Mouse (Mus musculus) R1 (cell line): ENCODE results near the gene Zfp872.
"Not testable (repeated sequence)": the region's sequence is repeated elsewhere in the genome, so short reads cannot be mapped to it uniquely, and the experiment has no call there.

Source experiments
- DNase-seq: peaks from one replicate; pipeline ENCODE4 v3.0.0-alpha.2; 2018; ENCODE audit warnings: low read depth, low spot score

Gene Zfp872

GRCm38 (mm10) chr9:22188025-22188611 is at the start of gene Zfp872:
Gene Zfp872, plus strand, starts transcription at chr9:22188090.
- peak; percentile 83 for DNase-seq

DNA sequence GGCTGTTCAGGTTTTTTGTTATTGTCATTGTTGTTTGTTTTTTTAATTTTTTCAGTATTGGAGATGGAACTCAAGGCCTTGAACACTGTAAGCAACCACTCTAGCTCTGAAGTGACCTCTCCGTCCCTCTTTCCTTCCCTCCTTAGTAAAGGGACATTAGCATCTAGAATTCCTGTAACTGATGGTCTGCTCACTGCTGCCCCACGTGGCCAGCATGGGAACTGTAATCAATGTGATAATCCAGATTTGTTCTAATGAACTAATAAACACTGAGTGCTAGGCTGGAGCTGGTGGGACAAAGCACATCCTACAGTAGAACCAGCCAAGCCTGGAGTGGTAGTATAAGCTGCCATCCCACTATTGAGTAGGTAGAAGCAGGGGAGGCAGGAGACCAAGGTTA is 49.4 kb upstream of the Zfp872 start:
- no peak for DNase-seq

DNA sequence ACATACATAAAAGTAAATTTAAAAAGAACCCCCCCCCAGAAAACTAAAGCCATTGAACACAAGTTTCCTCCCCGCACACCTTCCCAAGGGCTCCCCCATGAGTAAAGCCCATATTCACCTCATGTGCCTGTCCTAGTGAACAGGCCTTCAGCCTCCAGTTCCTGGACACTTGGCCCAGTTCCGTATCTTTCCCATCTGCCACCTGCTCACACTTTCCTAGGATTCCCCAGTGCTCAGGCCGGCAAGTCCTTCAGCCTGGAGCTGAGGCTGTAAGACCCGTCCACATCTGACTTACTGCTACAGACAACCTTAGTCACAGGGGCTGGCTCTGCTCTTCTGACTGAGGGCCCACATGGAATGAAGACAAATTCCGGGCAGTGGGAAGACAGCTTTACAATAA is 48.1 kb upstream of the Zfp872 start:
- no peak for DNase-seq

DNA sequence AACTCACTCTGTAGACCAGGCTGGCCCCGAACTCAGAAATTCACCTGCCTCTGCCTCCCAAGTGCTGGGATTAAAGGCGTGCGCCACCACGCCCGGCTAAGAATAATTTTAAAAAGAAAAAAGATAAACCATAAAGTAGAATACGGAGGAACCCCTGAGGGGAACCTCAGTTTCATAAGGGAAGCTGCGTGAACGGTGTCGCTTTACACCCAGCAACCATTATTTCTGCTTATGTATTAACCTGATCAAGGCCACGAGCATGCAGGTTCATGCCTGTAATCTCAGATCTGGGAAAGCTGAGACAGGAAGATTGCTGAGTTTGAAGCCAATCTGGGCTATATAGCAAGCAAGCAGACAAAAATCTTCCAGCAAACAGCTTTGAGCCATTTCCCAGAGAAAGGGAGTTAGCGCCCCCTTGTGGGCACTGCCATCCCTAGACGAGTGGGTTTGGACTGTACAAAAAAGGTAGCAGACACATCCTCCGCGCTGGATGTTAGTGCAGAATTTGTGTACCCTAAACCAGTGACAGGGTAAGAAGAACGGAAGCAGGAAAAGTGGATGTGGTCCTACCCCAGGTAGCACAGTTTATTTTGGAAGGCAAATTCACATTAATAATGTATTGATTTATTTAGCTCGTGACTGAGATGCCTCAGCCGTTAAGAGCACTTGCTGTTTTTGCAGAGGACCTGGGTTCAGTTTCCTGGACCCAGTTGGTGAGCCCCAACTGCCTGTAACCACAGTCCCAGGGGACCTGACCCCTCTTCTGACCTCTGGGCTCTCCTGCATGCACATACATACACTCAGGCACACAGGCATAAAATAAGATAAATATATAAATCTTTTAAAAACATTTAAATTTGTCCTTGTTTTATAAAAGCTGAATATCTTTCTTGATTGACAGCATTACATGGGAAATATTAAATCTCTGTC is 44.5 kb upstream of the Zfp872 start:
- DNase-seq: peak; percentile 85

DNA sequence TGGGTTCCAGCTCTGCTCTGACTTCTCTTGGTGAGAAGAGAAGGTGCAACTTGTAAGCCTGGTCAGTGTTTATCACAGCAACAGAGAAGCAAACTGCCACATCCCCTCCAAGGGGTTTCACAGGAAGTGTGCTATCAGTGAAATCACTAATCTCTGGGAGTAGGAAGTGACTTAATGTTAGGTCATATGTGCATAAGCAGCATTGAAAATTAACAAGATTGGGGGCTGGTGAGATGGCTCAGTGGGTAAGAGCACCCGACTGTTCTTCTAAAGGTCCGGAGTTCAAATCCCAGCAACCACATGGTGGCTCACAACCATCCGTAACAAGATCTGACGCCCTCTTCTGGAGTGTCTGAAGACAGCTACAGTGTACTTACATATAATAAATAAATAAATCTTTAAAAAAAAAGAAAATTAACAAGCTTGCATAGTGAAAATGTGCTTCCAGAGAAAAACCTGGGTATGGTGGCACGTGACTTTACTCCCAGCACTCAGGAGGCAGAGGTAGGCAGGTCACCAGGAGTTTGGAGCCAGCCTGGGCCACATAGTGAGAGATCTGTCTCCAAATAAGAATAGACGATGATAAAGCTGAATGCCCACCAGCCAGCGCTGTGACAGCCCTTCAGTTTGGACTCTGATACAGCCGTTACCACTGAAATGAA is 43.5 kb upstream of the Zfp872 start:
- DNase-seq: no peak

DNA sequence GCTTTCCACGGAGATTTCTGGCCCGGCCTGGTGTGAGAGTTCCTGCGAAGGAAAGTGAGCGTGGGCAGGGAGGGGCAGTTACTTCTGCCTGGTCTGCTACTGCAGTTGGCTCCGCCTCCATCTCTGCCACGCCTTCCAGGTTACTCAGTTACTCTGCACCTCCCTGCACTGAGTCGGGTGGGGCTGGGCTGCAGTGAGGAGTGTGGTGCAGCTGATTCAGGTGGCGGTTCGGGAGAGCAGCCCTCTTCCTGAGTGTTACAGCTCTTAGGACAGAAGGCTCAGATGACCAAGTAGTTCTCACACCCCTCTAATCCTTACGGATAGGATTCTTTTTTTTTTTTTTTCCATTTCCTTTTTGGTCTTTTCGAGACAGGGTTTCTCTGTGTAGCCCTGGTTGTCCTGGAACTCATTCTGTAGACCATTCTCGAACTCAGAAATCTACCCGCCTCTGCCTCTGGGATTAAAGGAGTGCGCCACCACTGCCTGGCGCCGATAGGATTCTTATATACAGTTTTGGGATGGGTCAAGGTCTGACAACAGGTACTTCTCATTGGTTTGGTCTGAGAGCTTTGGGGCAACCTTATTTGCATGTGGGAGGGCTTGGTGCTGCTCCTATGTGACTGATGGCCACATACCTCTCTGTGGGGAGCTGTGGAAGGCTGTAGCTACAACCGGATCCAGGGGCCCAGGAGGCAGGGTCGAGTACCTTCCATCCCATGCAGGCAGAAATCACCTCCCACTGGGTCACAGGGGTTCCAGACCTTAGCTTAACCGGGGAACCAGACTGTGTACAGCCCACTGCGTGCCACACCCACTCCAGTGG is 38.3 kb upstream of the Zfp872 start:
- peak; percentile 87 for DNase-seq

GRCm38 (mm10) chr9:22150249-22150693 is 37.6 kb upstream of the Zfp872 start:
- not testable (repeated sequence) for DNase-seq

DNA sequence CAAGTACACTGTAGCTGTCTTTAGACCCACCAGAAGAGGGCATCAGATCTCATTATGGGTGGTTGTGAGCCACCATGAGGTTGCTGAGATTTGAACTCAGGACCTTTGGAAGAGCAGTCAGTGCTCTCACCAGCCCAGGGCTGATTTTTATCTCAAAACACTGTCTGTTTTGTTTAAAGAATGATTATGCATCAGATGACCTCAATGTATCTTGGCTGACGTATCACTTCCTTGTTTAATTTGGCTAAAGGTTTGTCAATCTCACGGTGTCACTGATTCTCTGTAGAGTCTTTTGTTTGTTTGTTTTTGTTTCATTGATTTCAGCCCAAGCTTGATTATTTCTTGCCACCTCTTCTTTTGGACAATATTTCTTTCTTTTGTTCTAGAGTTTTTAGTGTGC is 36.9 kb upstream of the Zfp872 start:
- DNase-seq: no peak

- DNase-seq: peak; percentile 59
These were observed 34.1 kb upstream of the Zfp872 start for GRCm38 (mm10) chr9:22153810-22154209.

DNA sequence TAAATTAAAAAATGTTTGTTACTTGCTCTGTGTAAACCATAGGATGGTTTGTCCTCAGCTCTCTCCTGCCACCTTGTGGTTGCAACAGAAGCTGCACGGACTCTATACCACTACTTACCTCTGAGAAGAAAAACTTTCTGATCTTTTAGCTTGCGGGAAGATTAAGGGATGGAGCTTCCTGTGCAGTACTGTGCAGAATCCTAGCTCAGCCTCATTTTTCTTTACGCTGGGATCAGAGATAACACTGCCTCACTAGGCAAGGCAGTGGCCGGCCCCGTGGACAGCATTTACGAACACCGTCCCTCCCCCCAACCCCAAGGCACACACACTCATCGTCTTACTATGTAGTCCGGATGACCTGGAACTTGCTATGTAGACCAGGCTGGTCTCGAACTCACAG is 32.3 kb upstream of the Zfp872 start:
- peak; percentile 86 for DNase-seq

- peak; percentile 99 for DNase-seq
These were observed 31.2 kb upstream of the Zfp872 start, which contains the start of gene Pigyl for GRCm38 (mm10) chr9:22156497-22157245. Gene Pigyl, plus strand, starts transcription at chr9:22156846.

GRCm38 (mm10) chr9:22157516-22158265 is 30.2 kb upstream of the Zfp872 start:
- no peak for DNase-seq

DNA sequence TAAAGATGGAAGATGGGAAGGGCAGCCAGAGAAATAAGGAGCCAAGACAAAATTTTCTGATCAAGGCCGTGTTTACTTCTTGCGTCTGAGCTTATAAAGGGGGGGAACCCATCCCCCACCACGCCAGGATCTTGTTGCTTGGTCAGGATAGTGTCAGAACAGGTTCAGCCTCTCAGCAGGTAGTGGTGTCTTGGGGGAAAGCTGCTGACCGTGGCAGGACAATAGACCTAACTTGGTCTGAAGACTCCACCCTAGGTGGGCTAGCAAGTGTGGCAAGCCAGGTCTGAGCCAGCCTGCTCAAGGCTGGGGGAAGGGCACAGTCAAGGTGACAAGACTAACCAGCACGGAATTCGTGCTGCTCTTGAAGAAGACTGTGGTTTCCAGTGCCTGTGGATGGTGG is 26.6 kb upstream of the Zfp872 start:
- DNase-seq: peak; percentile 82

GRCm38 (mm10) chr9:22162305-22162704 is 25.6 kb upstream of the Zfp872 start:
- DNase-seq: peak; percentile 36

DNA sequence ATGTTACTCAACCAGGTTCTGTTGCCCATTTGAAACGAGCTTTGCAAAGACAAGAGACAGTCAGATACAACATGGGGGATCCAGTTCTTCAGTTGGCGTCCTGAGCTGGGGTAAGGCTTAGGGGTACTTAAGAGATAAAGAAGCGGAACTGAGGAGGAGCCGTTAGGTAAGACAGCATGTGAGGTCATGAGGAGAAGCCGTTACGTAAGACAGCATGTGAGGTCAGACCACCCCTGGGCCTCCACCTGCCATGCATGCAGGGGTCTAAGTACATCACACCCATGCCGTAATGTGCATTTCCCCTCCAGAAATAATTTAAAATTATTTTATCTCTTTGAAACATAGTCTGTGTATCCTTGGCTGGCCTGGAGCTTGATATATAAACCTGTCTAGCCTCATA is 25.0 kb upstream of the Zfp872 start:
- DNase-seq: no peak

- peak; percentile 68 for DNase-seq
These were observed 22.9 kb upstream of the Zfp872 start for GRCm38 (mm10) chr9:22164711-22165668.

- peak; percentile 56 for DNase-seq
These were observed 21.9 kb upstream of the Zfp872 start for GRCm38 (mm10) chr9:22165964-22166363.

DNA sequence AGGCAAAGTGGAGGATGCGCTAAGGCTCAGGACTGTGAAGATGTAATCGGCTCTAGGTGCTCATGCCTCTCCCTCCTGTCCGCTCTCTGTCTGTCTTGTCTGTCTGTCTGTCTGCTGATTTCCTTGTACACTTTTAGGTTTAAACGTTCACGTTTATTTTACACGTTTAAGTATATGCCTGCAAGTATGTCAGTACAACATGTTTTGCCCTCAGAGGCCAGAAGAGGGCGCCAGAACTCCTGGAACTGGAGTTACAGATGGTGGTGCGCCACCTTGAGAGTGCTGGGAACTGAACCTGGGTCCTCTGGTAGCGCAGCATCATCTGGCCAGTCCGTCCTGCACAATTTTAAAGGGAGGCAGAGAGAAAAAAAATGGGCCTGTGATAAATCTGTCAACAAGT is 21.2 kb upstream of the Zfp872 start:
- peak; percentile 63 for DNase-seq

DNA sequence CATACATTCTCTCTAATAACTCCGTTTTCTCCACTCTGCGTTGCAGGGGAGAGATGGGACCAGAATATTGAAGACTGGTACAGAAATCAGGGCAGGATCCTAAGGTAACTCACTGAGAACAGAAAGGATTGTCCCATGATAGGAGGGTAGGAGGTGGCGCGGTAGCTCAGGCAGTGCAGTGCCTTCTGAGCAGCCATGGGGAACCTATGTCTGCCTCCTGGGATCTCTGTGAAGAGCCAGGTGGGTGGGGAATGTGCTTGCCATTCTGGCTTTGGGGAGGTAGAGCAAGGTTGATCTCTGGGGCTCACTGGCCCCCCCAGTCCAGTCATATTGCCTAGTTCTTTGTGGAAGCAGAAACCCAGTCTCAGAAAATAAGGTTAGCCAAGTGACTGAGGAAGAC is 20.1 kb upstream of the Zfp872 start:
- no peak for DNase-seq
